In the genomic region with DNA sequence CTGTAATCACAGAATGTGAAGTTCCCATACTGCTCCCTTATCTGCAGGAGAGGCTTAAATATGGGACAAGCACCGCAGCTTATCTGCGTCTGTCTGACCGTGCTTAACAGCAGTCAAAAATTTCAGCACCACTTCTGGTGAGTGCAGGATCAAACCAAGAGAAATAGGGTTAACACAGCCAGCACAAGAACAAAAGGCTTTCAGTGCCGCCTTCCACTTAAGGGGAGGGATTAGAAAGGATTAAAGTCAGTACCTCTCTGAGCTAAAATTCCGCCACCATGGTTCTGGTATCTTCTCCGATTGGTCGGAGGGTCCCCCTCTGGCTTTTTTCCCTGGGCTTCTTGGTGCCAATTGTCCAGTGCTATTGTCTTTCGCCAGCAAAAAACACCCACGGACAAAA, we compare ENCODE assay signal across 7 mouse cellular contexts. TPM values are rescaled to one million over a fixed set of nuclear protein-coding genes. Genes with fewer than 3 reads are reported as not detected.
DNase-seq lines count a peak whose midpoint lies in the region; ATAC-seq lines count a peak whose summit lies in the region.

No protein-coding gene starts in this region.

- no peaks in the 10 kb centered on the region for H3K4me1 ChIP-seq in forebrain, embryonic 15.5 days
- no peaks in the 10 kb centered on the region for H3K4me1 ChIP-seq in liver, embryonic 15.5 days (replicated peaks)

- H3K27me3 ChIP-seq in forebrain, embryonic 15.5 days = no peaks in the 10 kb centered on the region
- no peaks in the 10 kb centered on the region for H3K27me3 ChIP-seq in liver, embryonic 15.5 days

- peak overlapping the region; percentile 48 for H3K9ac ChIP-seq in forebrain, embryonic 15.5 days (replicated peaks)
- H3K9ac ChIP-seq in liver, embryonic 15.5 days = no peak overlapping the region

- peak overlapping the region; percentile 84 for H3K27ac ChIP-seq in forebrain, embryonic 15.5 days (replicated peaks)
- no peak overlapping the region for H3K27ac ChIP-seq in liver, embryonic 15.5 days (replicated peaks)

- H3K4me2 ChIP-seq in forebrain, embryonic 15.5 days (replicated peaks) = peak overlapping the region; percentile 57
- peak overlapping the region; percentile 46 for H3K4me2 ChIP-seq in liver, embryonic 15.5 days

- peak; percentile 2 for DNase-seq in retina, postnatal 7 days (ENCODE audit: low read depth, low spot score)
- DNase-seq in retina, postnatal 1 day = no peak
- DNase-seq in spleen, adult 18-20 months = no peak
- no peak for DNase-seq in testis, postnatal 14 days (ENCODE audit: low spot score)

- 24% methylated on average over 9 of the region's 9 CpGs for WGBS in forebrain, embryonic 15.5 days
- WGBS in liver, embryonic 15.5 days (ENCODE audit: insufficient replicate concordance) = 36% methylated on average over 9 of the region's 9 CpGs

- 0 out of 2 replicates have a peak, but pooled peaks cover under 1% of the 10 kb centered on the region for H3K9me3 ChIP-seq in forebrain, embryonic 15.5 days
- no peaks in the 10 kb centered on the region for H3K9me3 ChIP-seq in liver, embryonic 15.5 days (replicated peaks)

- ATAC-seq in forebrain, embryonic 15.5 days (replicated peaks) = peak; percentile 89
- no peak; the same call in 1 of the 2 replicates for ATAC-seq in liver, embryonic 15.5 days (ENCODE audit: insufficient read depth)
- no peak for ATAC-seq in inflammation-experienced regulatory T-cells, adult 6 months

- peak overlapping the region; percentile 40 for H3K4me3 ChIP-seq in forebrain, embryonic 15.5 days
- H3K4me3 ChIP-seq in liver, embryonic 15.5 days (replicated peaks) = no peak overlapping the region

- H3K36me3 ChIP-seq in forebrain, embryonic 15.5 days = no peaks in the 10 kb centered on the region
- no peaks in the 10 kb centered on the region for H3K36me3 ChIP-seq in liver, embryonic 15.5 days (replicated peaks)

RNA-seq across cellular contexts. Expression of gene Zfp932, which starts 27.0 kb away (rescaled TPM):
- 27.7 and 30.3 TPM in 2 replicates for polyA plus RNA-seq in forebrain, embryonic 15.5 days (2015; fragmentation: Nextera tagmentation; extraction: Ambion mirVana)
- polyA plus RNA-seq in liver, embryonic 15.5 days (2015; fragmentation: Nextera tagmentation; extraction: Ambion mirVana) = 4.8 and 5.8 TPM in 2 replicates
- polyA plus RNA-seq in inflammation-experienced regulatory T-cells, adult 6 months (2017; shearing (Covaris generic)) = 10 to 100 TPM; 25.9 to 42.4 (median 29.8) TPM

RNA-seq across cellular contexts. Expression of gene Gm17655, which starts 49.0 kb away (rescaled TPM):
- polyA plus RNA-seq in forebrain, embryonic 15.5 days (2015; fragmentation: Nextera tagmentation; extraction: Ambion mirVana) = 4.6 and 8.8 TPM in 2 replicates
- 1.7 and 2.1 TPM in 2 replicates for polyA plus RNA-seq in liver, embryonic 15.5 days (2015; fragmentation: Nextera tagmentation; extraction: Ambion mirVana)
- polyA plus RNA-seq in inflammation-experienced regulatory T-cells, adult 6 months (2017; shearing (Covaris generic)) = 1 to 10 TPM; 5.6 to 9.1 (median 8.4) TPM
